Mouse (Mus musculus): ENCODE measurements around the gene Stx6. TPM values are rescaled to one million over a fixed set of nuclear protein-coding genes. Genes with fewer than 3 reads are reported as not detected.

Gene Stx6
- total RNA-seq, 2 experiments from 2014 or later, result 49.2 to 53.5 TPM

- no peak for DNase-seq (ENCODE audit: low spot score in 2 of 2)
Observed at GRCm38 (mm10) chr1:155232385-155232784, 73.9 kb downstream of the Stx6 start.

- DNase-seq (ENCODE audit: low spot score in 2 of 2), result no peak
Observed at GRCm38 (mm10) chr1:155232786-155233185, 74.3 kb downstream of the Stx6 start.

GRCm38 (mm10) chr1:155233378-155233777 lies 74.9 kb downstream of the Stx6 start:
- no peak for DNase-seq (ENCODE audit: low spot score in 2 of 2)

DNA sequence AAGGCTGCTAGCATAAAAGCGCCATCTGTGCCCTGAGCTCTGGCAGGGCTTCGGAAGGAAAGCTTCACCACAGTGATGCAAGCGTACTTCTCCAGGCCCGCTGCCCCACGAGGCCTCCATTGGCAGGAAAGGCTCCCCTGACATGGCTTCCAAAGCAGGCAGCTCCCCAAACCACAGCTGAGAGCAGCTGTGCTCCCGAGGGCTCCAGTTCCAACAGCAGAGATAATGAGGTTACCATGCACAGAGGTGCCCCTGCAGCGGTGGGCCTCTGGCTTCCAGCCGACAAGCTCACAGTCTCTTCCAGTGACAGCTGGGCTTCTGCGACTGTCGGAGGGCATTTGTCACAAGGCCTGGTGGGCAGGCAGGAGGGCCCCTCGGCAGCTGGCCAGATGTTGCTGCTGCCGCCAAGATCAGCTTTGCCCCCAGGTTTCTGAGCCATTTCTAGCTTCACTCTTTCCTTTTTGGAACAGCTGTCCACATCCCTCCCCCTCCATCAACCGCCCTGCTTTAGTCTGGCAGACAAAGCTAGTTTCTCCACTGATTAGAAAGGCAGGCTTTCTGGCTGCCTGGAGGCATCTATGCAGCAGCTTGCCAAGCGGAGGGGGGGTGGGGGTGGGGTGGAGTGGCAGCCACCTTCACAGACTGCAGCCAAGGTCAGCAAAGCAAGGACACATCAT lies 75.6 kb downstream of the Stx6 start:
- DNase-seq (ENCODE audit: low spot score in 2 of 2), result no peak

DNA sequence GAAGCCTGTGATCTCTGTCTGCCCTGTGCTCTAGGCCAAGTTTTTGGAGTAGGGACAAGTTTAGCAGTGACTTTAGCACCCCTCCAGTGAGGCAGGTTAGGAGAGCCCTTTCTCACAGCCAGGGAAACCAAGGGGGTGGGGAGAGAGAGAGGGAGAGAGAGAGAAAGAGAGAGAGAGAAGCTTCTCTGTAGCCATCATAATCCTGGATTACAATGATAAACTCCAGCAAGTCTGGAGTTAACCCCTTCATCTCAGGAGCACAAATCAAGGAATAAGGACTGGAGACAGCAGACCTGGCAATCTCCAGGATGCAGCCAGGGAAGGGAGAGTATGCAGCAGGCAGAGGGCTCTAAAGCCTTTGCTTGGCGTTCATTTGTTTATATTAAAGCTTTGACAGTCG lies 77.1 kb downstream of the Stx6 start:
- DNase-seq (ENCODE audit: low spot score in 2 of 2), result no peak

DNA sequence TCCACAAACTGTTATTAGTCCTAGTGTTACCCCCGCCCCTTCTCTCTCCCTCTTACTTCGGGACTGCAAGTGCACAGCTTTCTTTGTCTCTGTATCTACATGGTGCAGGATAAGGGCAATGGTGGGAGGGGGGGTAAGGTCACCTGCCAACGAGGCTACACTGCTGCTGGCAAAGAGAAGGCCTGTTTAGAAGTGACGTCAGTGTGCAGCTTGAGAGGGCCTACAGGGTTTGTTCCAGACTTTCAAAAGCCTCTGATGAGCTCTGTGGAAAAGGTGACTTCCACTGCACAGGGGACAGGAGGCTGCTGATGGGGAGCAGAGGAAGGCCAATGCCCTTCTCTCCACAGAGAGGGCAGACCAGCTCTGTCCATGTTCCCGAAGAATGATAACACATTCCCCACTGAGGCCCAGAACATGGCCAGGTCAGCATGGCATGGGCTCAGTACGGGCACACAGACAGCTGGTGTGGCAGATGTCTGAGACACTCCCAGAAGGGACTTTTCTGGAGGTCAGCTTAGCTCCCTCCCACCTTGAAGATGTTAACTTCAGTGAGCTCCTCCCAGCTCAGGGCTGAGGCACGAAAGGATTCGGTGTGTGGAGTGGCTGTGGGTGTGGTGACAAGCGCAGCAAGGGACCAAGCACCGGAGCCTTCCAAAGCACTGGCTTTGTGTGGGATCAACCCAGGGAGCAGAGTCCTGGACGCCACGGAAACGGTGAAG lies 78.0 kb downstream of the Stx6 start:
- peak in 1 of 2 experiments; percentile 4 for DNase-seq (ENCODE audit: low spot score in 2 of 2)

- DNase-seq (ENCODE audit: low spot score in 2 of 2), result no peak
Observed at GRCm38 (mm10) chr1:155237390-155237789, 78.9 kb downstream of the Stx6 start.

- DNase-seq (ENCODE audit: low spot score in 2 of 2), result no peak
Observed at GRCm38 (mm10) chr1:155238126-155238525, 79.6 kb downstream of the Stx6 start.

GRCm38 (mm10) chr1:155239169-155239568 lies 80.7 kb downstream of the Stx6 start:
- DNase-seq (ENCODE audit: low spot score in 2 of 2), result no peak

DNA sequence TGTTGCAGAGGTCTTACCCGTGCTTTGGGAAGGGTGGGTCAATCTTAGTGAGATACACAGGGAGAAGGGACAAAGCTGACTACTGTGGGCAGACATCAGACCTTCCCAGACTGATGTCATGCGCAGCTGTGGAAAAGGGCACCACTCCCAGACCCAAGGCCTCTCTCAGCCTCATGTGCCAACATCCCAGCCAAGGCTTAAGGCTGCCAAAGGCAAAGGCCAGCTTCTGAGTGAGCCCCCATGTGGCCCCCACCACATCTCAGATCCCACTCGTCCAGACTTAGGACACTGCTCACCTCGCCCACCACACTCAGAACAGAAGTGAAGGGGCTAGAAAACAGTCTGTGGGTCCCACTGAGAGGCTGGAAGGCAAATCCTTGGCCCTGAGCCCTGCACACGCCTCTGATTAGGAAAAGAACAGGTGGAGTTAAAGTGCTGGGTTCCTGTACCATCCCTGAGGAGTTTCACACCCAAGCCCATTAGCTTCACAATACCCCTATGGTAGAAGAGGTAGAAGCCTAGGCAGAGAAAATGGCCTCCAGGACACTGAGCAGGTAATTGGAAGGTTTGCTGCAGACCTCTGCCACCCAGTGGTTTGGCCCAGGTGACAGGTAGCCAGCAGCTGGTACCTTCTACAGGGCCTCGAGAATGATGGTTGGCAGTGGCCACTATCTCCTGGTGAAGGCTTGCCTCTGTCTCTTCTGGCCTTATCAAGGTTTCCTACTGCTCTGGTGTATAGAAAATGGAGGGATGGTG lies 81.6 kb downstream of the Stx6 start:
- peak in 1 of 2 experiments; percentile 56 for DNase-seq (ENCODE audit: low spot score in 2 of 2)

DNA sequence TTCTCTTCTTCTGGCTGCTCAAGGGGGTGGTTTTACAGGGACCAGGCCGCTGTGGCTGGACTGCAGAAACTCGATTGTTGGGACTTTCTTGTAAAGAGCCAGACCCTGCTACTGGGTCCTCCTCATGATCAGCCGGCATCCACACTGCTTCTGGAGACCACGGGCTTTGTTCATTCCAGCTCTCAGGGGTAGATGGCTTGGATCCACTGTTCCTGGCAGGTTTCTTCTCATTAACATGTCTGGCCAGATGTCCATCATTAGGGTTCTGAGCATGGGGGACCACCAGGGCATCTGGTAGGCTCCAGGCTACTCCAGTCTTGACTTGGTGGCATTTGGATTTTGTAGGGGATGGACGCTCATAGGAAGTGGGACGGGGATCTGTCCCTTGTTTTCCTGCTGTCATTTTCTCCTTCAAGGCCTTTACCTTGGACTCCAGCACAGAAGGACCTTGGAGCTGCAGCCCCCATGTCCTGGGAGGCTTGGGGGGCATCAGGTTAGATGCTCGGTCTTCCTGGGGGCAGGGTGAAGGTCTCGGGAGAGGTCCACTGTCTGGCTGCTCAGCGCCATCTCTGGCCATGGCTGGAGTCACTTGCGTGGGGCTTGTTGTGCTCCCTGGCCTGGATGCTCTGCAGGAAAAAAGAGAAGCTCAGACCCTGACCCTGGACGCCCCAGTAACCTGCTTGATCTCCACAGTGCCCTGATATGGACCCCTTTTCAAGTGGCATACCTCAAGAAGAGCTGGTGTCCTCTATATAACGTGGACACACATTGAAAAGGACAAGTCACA lies 83.4 kb downstream of the Stx6 start:
- DNase-seq (ENCODE audit: low spot score in 2 of 2), result peak in 1 of 2 experiments; percentile 22

GRCm38 (mm10) chr1:155242488-155242745 lies 83.9 kb downstream of the Stx6 start:
- no peak for DNase-seq (ENCODE audit: low spot score in 2 of 2)

DNA sequence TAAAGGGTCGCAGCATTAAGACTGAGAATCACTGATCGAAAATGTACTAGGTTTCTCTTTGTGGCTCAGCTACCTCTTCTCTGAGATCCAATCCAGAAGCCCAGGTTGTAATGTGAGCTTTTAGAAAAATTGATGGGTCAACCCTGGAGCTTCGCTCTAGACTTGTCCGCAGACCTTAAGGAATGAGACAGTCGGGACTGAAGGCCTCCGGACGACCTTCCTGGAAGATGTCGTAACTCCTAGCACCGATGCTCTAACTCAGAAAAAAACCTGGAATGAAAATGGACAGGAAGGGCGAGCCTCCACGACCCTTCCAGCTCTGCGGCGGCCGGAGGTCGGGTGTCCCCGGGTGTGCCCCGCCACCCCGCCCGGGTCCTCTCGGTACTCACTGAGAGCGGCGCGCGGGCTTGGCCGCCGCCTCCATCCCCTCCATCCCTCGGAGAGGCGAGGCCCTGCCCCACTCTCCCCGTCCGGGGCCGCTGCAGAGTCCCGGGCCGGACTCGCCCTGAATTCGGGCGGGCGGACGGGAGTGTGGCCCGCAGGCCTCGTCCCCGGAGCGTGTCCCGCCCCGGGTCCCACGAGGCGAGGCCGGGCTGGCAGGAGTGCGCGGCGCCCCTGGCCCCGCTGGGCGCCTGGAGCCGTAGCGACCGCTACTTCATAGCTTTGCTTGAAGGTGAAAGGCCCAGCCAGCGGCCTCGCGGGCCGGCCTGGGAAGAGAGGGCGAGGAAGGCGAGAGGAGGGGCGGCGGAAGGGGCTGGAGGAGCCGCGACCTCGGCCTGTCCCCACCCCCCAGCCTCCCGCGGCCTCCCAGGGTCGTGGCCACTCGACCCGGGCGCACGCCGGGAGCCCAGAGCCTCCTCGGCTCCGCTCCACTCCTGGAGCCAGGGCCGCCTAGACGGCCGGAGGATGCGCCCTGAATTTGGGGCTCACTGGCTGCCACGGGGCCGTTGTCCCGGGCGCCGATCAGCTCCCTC lies 85.6 kb downstream of the Stx6 start, which contains the start of gene BC034090:
Gene BC034090 (minus strand): TSS at position 648 of the 974 bp plus-strand sequence.
- peak; percentile 62 to 68 for DNase-seq (ENCODE audit: low spot score in 2 of 2)

GRCm38 (mm10) chr1:155244771-155245211 lies 86.3 kb downstream of the Stx6 start:
- DNase-seq (ENCODE audit: low spot score in 2 of 2), result peak in 1 of 2 experiments; percentile 41

DNA sequence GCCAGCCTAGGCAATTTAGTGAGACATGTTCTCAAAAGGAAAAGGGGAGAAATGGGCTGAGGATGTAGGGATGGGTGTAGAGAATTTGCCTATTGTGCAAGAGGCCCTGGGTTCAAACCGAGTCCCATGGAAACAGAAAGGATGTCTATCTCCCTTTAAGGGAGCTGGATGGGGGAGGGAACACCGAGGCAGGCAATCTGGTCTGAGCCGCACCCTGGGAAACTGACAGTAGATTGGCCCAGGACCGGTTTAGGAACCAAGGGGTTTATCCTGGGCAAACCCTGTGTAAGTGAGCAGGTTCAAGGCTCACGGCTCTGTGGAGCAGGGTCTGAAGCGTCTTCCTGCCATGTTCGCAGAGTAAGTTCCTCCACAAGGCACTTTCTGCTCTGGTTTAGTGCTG lies 87.0 kb downstream of the Stx6 start:
- DNase-seq (ENCODE audit: low spot score in 2 of 2), result no peak

GRCm38 (mm10) chr1:155247441-155247840 lies 88.9 kb downstream of the Stx6 start:
- no peak for DNase-seq (ENCODE audit: low spot score in 2 of 2)

DNA sequence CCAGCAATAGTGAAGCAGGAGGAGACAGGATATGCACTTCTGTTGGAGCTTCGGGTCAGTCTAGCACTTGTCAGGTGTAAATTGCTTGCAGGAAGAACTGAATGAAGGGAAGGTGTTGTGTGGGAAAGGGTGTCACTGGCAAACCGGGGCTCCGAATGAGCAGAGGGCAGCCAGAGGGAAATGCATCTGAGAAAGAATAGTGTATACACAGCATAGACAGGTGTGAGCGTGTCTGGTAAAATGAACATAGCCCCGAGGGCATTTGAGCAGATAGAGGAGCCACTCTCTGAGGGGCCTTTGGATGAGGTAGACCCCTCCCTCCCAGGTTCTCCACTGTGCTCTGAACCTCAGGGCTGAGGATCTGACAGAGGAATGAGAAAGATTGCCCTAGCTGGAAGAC lies 89.5 kb downstream of the Stx6 start:
- DNase-seq (ENCODE audit: low spot score in 2 of 2), result no peak

DNA sequence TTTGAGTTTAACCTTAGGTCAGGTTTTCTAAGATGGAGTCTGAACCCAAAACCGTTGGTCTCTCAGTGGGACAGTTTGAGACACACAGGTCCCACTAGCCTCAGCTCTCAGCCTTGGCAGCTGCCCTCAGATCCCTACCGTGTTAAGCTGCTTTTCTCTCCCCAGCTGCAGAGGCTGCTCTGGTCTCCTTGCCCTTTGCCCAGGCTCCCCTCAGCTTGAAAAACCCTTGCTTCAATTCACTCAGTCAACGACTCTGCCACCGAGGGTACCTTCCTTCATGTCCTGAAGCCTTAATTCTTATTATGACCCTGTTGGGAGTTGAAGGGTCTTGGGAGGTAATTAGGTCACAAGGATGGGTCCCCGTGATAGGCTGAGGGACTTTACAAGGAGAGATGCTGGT lies 91.4 kb downstream of the Stx6 start:
- DNase-seq (ENCODE audit: low spot score in 2 of 2), result no peak

GRCm38 (mm10) chr1:155250531-155251135 lies 92.1 kb downstream of the Stx6 start:
- no peak for DNase-seq (ENCODE audit: low spot score in 2 of 2)

- no peak for DNase-seq (ENCODE audit: low spot score in 2 of 2)
Observed at GRCm38 (mm10) chr1:155251596-155251995, 93.1 kb downstream of the Stx6 start.
